Mouse (Mus musculus): Measurements from ENCODE around the gene Zfp617. TPM values are rescaled to one million over a fixed set of nuclear protein-coding genes. Genes with fewer than 3 reads are reported as not detected.

The Zfp617 gene
- polyA plus RNA-seq, 1 experiment = 3.3 TPM

- H3K4me1 ChIP-seq (replicated peaks; ENCODE audit: control insufficient read depth, insufficient read depth, low read length) = no peaks in the 10 kb centered on the region
- no peak overlapping the region for H3K27ac ChIP-seq (ENCODE audit: control insufficient read depth, insufficient read depth, low read length)
- no peaks in the 10 kb centered on the region for H3K27me3 ChIP-seq (ENCODE audit: control insufficient read depth, insufficient read depth, low read length)
- TF ChIP-seq POLR2A (IDR thresholded peaks at IDR 0.05; ENCODE audit: control insufficient read depth, extremely low read depth, insufficient read depth, low read length, poor library complexity) (no peak), CTCF (IDR thresholded peaks at IDR 0.05; ENCODE audit: borderline replicate concordance, control insufficient read depth, extremely low read depth, insufficient read depth, low read length, poor library complexity) (no peak)
- DNase-seq = no peak
- H3K36me3 ChIP-seq (ENCODE audit: control insufficient read depth, insufficient read depth, low read length) = peaks cover 26% of the 10 kb centered on the region
- H3K4me3 ChIP-seq (ENCODE audit: control insufficient read depth, insufficient read depth, low read length) = no peak overlapping the region
- whole genome bisulfite sequencing = over 99% methylated on average over 6 of the region's 6 CpGs
Observed at GRCm38 (mm10) chr8:71968100-71968499, 59.7 kb downstream of the Zfp617 start.

GRCm38 (mm10) chr8:71968636-71969035, 60.2 kb downstream of the Zfp617 start:
- WGBS = 98% methylated on average over 6 of the region's 6 CpGs
- no peaks in the 10 kb centered on the region for H3K4me1 ChIP-seq (replicated peaks; ENCODE audit: control insufficient read depth, insufficient read depth, low read length)
- H3K4me3 ChIP-seq (ENCODE audit: control insufficient read depth, insufficient read depth, low read length) = no peak overlapping the region
- no peak for TF ChIP-seq POLR2A (IDR thresholded peaks at IDR 0.05; ENCODE audit: control insufficient read depth, extremely low read depth, insufficient read depth, low read length, poor library complexity)
- no peak for DNase-seq
- no peak overlapping the region for H3K27ac ChIP-seq (ENCODE audit: control insufficient read depth, insufficient read depth, low read length)
- peaks cover 26% of the 10 kb centered on the region for H3K36me3 ChIP-seq (ENCODE audit: control insufficient read depth, insufficient read depth, low read length)
- no peaks in the 10 kb centered on the region for H3K27me3 ChIP-seq (ENCODE audit: control insufficient read depth, insufficient read depth, low read length)

- Histone ChIP-seq H3K4me3 (ENCODE audit: control insufficient read depth, insufficient read depth, low read length) (no peak overlapping the region), H3K27ac (ENCODE audit: control insufficient read depth, insufficient read depth, low read length) (no peak overlapping the region), H3K36me3 (ENCODE audit: control insufficient read depth, insufficient read depth, low read length) (peaks cover 16% of the 10 kb centered on the region), H3K4me1 (replicated peaks; ENCODE audit: control insufficient read depth, insufficient read depth, low read length) (no peaks in the 10 kb centered on the region), H3K27me3 (ENCODE audit: control insufficient read depth, insufficient read depth, low read length) (no peaks in the 10 kb centered on the region)
- WGBS = 94% methylated on average over 1 of the region's 1 CpGs
- TF ChIP-seq CTCF (IDR thresholded peaks at IDR 0.05; ENCODE audit: borderline replicate concordance, control insufficient read depth, extremely low read depth, insufficient read depth, low read length, poor library complexity) (no peak), POLR2A (IDR thresholded peaks at IDR 0.05; ENCODE audit: control insufficient read depth, extremely low read depth, insufficient read depth, low read length, poor library complexity) (no peak)
- no peak for DNase-seq
Observed at GRCm38 (mm10) chr8:71971945-71972344, 63.5 kb downstream of the Zfp617 start.

- 95% methylated on average over 3 of the region's 3 CpGs for WGBS
- Histone ChIP-seq H3K27ac (ENCODE audit: control insufficient read depth, insufficient read depth, low read length) (no peak overlapping the region), H3K27me3 (ENCODE audit: control insufficient read depth, insufficient read depth, low read length) (no peaks in the 10 kb centered on the region), H3K4me1 (replicated peaks; ENCODE audit: control insufficient read depth, insufficient read depth, low read length) (no peaks in the 10 kb centered on the region), H3K4me3 (ENCODE audit: control insufficient read depth, insufficient read depth, low read length) (no peak overlapping the region), H3K36me3 (ENCODE audit: control insufficient read depth, insufficient read depth, low read length) (peaks cover 4% of the 10 kb centered on the region; the same call in 1 of the 2 replicates)
- TF ChIP-seq CTCF (IDR thresholded peaks at IDR 0.05; ENCODE audit: borderline replicate concordance, control insufficient read depth, extremely low read depth, insufficient read depth, low read length, poor library complexity) (no peak), POLR2A (IDR thresholded peaks at IDR 0.05; ENCODE audit: control insufficient read depth, extremely low read depth, insufficient read depth, low read length, poor library complexity) (no peak)
- DNase-seq = no peak
Observed at GRCm38 (mm10) chr8:71974211-71974610, 65.8 kb downstream of the Zfp617 start.

- Histone ChIP-seq H3K4me3 (ENCODE audit: control insufficient read depth, insufficient read depth, low read length) (no peak overlapping the region), H3K27me3 (ENCODE audit: control insufficient read depth, insufficient read depth, low read length) (no peaks in the 10 kb centered on the region), H3K36me3 (ENCODE audit: control insufficient read depth, insufficient read depth, low read length) (no peaks in the 10 kb centered on the region), H3K4me1 (replicated peaks; ENCODE audit: control insufficient read depth, insufficient read depth, low read length) (no peaks in the 10 kb centered on the region; the same call in 1 of the 2 replicates), H3K27ac (ENCODE audit: control insufficient read depth, insufficient read depth, low read length) (no peak overlapping the region)
- TF ChIP-seq CTCF (IDR thresholded peaks at IDR 0.05; ENCODE audit: borderline replicate concordance, control insufficient read depth, extremely low read depth, insufficient read depth, low read length, poor library complexity) (no peak), POLR2A (IDR thresholded peaks at IDR 0.05; ENCODE audit: control insufficient read depth, extremely low read depth, insufficient read depth, low read length, poor library complexity) (no peak)
- WGBS = 14% methylated on average over 2 of the region's 2 CpGs
- DNase-seq = no peak
Observed at GRCm38 (mm10) chr8:71981032-71981431, 72.6 kb downstream of the Zfp617 start.

GRCm38 (mm10) chr8:71981456-71981855, 73.0 kb downstream of the Zfp617 start:
- TF ChIP-seq CTCF (IDR thresholded peaks at IDR 0.05; ENCODE audit: borderline replicate concordance, control insufficient read depth, extremely low read depth, insufficient read depth, low read length, poor library complexity) (no peak), POLR2A (IDR thresholded peaks at IDR 0.05; ENCODE audit: control insufficient read depth, extremely low read depth, insufficient read depth, low read length, poor library complexity) (no peak)
- Histone ChIP-seq H3K36me3 (ENCODE audit: control insufficient read depth, insufficient read depth, low read length) (no peaks in the 10 kb centered on the region), H3K4me1 (replicated peaks; ENCODE audit: control insufficient read depth, insufficient read depth, low read length) (no peaks in the 10 kb centered on the region; the same call in 1 of the 2 replicates), H3K4me3 (ENCODE audit: control insufficient read depth, insufficient read depth, low read length) (no peak overlapping the region), H3K27me3 (ENCODE audit: control insufficient read depth, insufficient read depth, low read length) (no peaks in the 10 kb centered on the region), H3K27ac (ENCODE audit: control insufficient read depth, insufficient read depth, low read length) (no peak overlapping the region)
- WGBS = 77% methylated on average over 4 of the region's 4 CpGs
- DNase-seq = no peak

Other genes starting within 250 kb of the Zfp617 start
- 1.6 and 2.0 TPM in 2 replicates for gene Unc13a, start 236.9 kb upstream of the Zfp617 start, polyA plus RNA-seq (2012; rRNA removed)
- gene Jak3, start 232.3 kb upstream of the Zfp617 start, polyA plus RNA-seq (2012; rRNA removed) = 68.0 and 77.5 TPM in 2 replicates
- 42.6 and 56.8 TPM in 2 replicates for gene Insl3, start 219.4 kb upstream of the Zfp617 start, polyA plus RNA-seq (2012; rRNA removed)
- gene B3gnt3, start 206.8 kb upstream of the Zfp617 start, polyA plus RNA-seq (2012; rRNA removed) = 6.3 and 6.9 TPM in 2 replicates
- gene Fcho1, start 182.9 kb upstream of the Zfp617 start, polyA plus RNA-seq (2012; rRNA removed) = 767 and 809 TPM in 2 replicates
- gene Zfp709, start 26.6 kb upstream of the Zfp617 start, polyA plus RNA-seq (2012; rRNA removed) = 0.66 and 0.85 TPM in 2 replicates
- 1.5 and 1.7 TPM in 2 replicates for gene Zfp882, start within 50 bp of the Zfp617 start, polyA plus RNA-seq (2012; rRNA removed)
- gene Zfp961, start 42.4 kb downstream of the Zfp617 start, polyA plus RNA-seq (2012; rRNA removed) = 7.4 and 7.9 TPM in 2 replicates
- 10.9 and 13.9 TPM in 2 replicates for gene Cyp4f18, start 101.0 kb downstream of the Zfp617 start, polyA plus RNA-seq (2012; rRNA removed)
- gene Olfr372, start 132.6 kb downstream of the Zfp617 start, polyA plus RNA-seq (2012; rRNA removed) = 0.13 TPM in 1 of 2 replicates, not detected in the other
- gene Olfr373, start 174.5 kb downstream of the Zfp617 start, polyA plus RNA-seq (2012; rRNA removed) = 0.32 TPM in 1 of 2 replicates, not detected in the other
- 0.17 and 0.27 TPM in 2 replicates for gene Olfr374, start 198.4 kb downstream of the Zfp617 start, polyA plus RNA-seq (2012; rRNA removed)
- 47.7 and 55.6 TPM in 2 replicates for gene Tpm4, start 226.3 kb downstream of the Zfp617 start, polyA plus RNA-seq (2012; rRNA removed)